ENCODE assay signal across 8 mouse cellular contexts in genomic region chr17:15381092-15381860, GRCm38 (mm10). TPM values are rescaled to one million over a fixed set of nuclear protein-coding genes. Genes with fewer than 3 reads are reported as not detected.
A peak's percentile ranks its signal among the peaks of the same experiment; 100 is the strongest.
DNase-seq lines count a peak whose midpoint lies in the region; ATAC-seq lines count a peak whose summit lies in the region.

No protein-coding gene starts in this region.

- H3K4me2 ChIP-seq in heart, embryonic 12.5 days, result peak overlapping the region; percentile 79
- peak overlapping the region; percentile 72 for H3K4me2 ChIP-seq in hindbrain, embryonic 13.5 days
- peak overlapping the region; percentile 83 for H3K4me2 ChIP-seq in midbrain, embryonic 12.5 days (replicated peaks)

- peak overlapping the region; percentile 51 for H3K4me3 ChIP-seq in heart, embryonic 12.5 days
- peak overlapping the region; percentile 41 for H3K4me3 ChIP-seq in hindbrain, embryonic 13.5 days
- peak overlapping the region; percentile 43 for H3K4me3 ChIP-seq in midbrain, embryonic 12.5 days

- no peaks in the 10 kb centered on the region for H3K36me3 ChIP-seq in heart, embryonic 12.5 days
- H3K36me3 ChIP-seq in hindbrain, embryonic 13.5 days, result no peaks in the 10 kb centered on the region
- H3K36me3 ChIP-seq in midbrain, embryonic 12.5 days, result no peaks in the 10 kb centered on the region

- ATAC-seq in heart, embryonic 12.5 days (ENCODE audit: insufficient number of reproducible peaks, low FRiP score), result 0 out of 2 replicates have a peak, but pooled peaks have one; percentile 3
- peak; percentile 43 for ATAC-seq in hindbrain, embryonic 13.5 days (ENCODE audit: low FRiP score)
- ATAC-seq in midbrain, embryonic 12.5 days (ENCODE audit: low FRiP score, low read depth), result peak; percentile 48

- H3K9ac ChIP-seq in heart, embryonic 12.5 days, result peak overlapping the region; percentile 54; the same call in 1 of the 2 replicates
- peak overlapping the region; percentile 68 for H3K9ac ChIP-seq in hindbrain, embryonic 13.5 days
- H3K9ac ChIP-seq in midbrain, embryonic 12.5 days (replicated peaks), result peak overlapping the region; percentile 29; the same call in 1 of the 2 replicates

- no peak overlapping the region for H3K27ac ChIP-seq in heart, embryonic 12.5 days (ENCODE audit: poor library complexity, severe bottlenecking)
- H3K27ac ChIP-seq in hindbrain, embryonic 13.5 days, result peak overlapping the region; percentile 76
- peak overlapping the region; percentile 89 for H3K27ac ChIP-seq in midbrain, embryonic 12.5 days (replicated peaks)

- H3K4me1 ChIP-seq in heart, embryonic 12.5 days (replicated peaks), result peaks cover 23% of the 10 kb centered on the region; the same call in 1 of the 2 replicates
- H3K4me1 ChIP-seq in hindbrain, embryonic 13.5 days (replicated peaks), result peaks cover 58% of the 10 kb centered on the region
- peaks cover 57% of the 10 kb centered on the region for H3K4me1 ChIP-seq in midbrain, embryonic 12.5 days

- DNase-seq in heart, postnatal 4 days, result no peak
- DNase-seq in MN1 (ENCODE audit: low spot score), result peak; percentile 49
- DNase-seq in gastrocnemius, postnatal 25 days, result no peak
- no peak for DNase-seq in layer of hippocampus, postnatal 14 days (ENCODE audit: low spot score in 2 of 2)
- DNase-seq in urinary bladder, postnatal 25 days (ENCODE audit: low spot score), result no peak

- 9% methylated on average over 22 of the region's 22 CpGs for WGBS in heart, embryonic 12.5 days
- 2% methylated on average over 22 of the region's 22 CpGs for WGBS in hindbrain, embryonic 13.5 days
- 1% methylated on average over 22 of the region's 22 CpGs for WGBS in midbrain, embryonic 12.5 days

- no peaks in the 10 kb centered on the region for H3K9me3 ChIP-seq in heart, embryonic 12.5 days (replicated peaks)
- no peaks in the 10 kb centered on the region for H3K9me3 ChIP-seq in hindbrain, embryonic 13.5 days
- H3K9me3 ChIP-seq in midbrain, embryonic 12.5 days, result no peaks in the 10 kb centered on the region

- H3K27me3 ChIP-seq in heart, embryonic 12.5 days (replicated peaks), result peaks cover 70% of the 10 kb centered on the region
- H3K27me3 ChIP-seq in hindbrain, embryonic 13.5 days, result peaks cover 8% of the 10 kb centered on the region
- H3K27me3 ChIP-seq in midbrain, embryonic 12.5 days, result peaks cover 29% of the 10 kb centered on the region

RNA-seq across cellular contexts. Expression of gene Dll1, which starts 4.6 kb away (rescaled TPM):
- polyA plus RNA-seq in heart, embryonic 12.5 days (2016; fragmentation: Nextera tagmentation; extraction: Ambion mirVana), result 10.1 and 11.8 TPM in 2 replicates
- total RNA-seq in heart, postnatal 4 days (2021), result 1 to 10 TPM; 6.7 to 7.2 TPM
- polyA plus RNA-seq in hindbrain, embryonic 13.5 days (2015; fragmentation: Nextera tagmentation; extraction: Ambion mirVana), result 27.1 and 29.7 TPM in 2 replicates
- 83.5 and 84.4 TPM in 2 replicates for polyA plus RNA-seq in midbrain, embryonic 12.5 days (2016; fragmentation: Nextera tagmentation; extraction: Ambion mirVana)
- total RNA-seq in gastrocnemius, postnatal 25 days (2021), result 1 to 10 TPM; 3.4 to 3.8 TPM
- total RNA-seq in layer of hippocampus, postnatal 14 days (2021), result 10 to 100 TPM; 10.6 to 12.3 TPM

RNA-seq across cellular contexts. Expression of gene Fam120b, which starts 14.7 kb away (rescaled TPM):
- 17.2 and 17.3 TPM in 2 replicates for polyA plus RNA-seq in heart, embryonic 12.5 days (2016; fragmentation: Nextera tagmentation; extraction: Ambion mirVana)
- 10 to 100 TPM in 1 of 2 experiments, 1 to 10 TPM in 1; 9.2 to 10.5 TPM for total RNA-seq in heart, postnatal 4 days (2021)
- polyA plus RNA-seq in hindbrain, embryonic 13.5 days (2015; fragmentation: Nextera tagmentation; extraction: Ambion mirVana), result 44.4 and 47.0 TPM in 2 replicates
- 40.4 and 44.3 TPM in 2 replicates for polyA plus RNA-seq in midbrain, embryonic 12.5 days (2016; fragmentation: Nextera tagmentation; extraction: Ambion mirVana)
- 10 to 100 TPM in 1 of 2 experiments, 1 to 10 TPM in 1; 8.6 to 10.3 TPM for total RNA-seq in gastrocnemius, postnatal 25 days (2021)
- 10 to 100 TPM; 33.4 to 34.9 TPM for total RNA-seq in layer of hippocampus, postnatal 14 days (2021)
